Mouse (Mus musculus) CH12.LX (cell line): Measurements from ENCODE around the gene Jph3. TPM values are rescaled to one million over a fixed set of nuclear protein-coding genes. Genes with fewer than 3 reads are reported as not detected.
A peak's percentile ranks its signal among the peaks of the same experiment; 100 is the strongest.

Experiments used
- DNase-seq: peaks from one replicate; pipeline ENCODE4 v3.0.0-alpha.2; 2013; ENCODE audit errors: extremely low read depth
- H3K27ac ChIP-seq: 2 replicates; pipeline ENCODE4 v1.5.1; 2012; ENCODE audit warnings: low read depth, mild to moderate bottlenecking, control low read depth, moderate library complexity; ENCODE audit not compliant: insufficient read depth
- H3K27me3 ChIP-seq: replicated peaks from 2 replicates; pipeline ENCODE3; 2012; ENCODE audit warnings: inconsistent platforms
- H3K36me3 ChIP-seq, 2 experiments: replicated peaks in 1 of 2; 2 replicates each; pipeline versions ENCODE3 to v1.6.1; 2012; ENCODE audit warnings: inconsistent platforms in 1 of 2, low read length in 1 of 2, mild to moderate bottlenecking in 1 of 2, mixed read lengths in 1 of 2, moderate library complexity in 1 of 2; ENCODE audit not compliant: control insufficient read depth in 1 of 2, insufficient read depth in 1 of 2
- H3K4me1 ChIP-seq, 2 experiments: 2 replicates each; pipeline ENCODE4 v1.6.1; 2012; ENCODE audit warnings: inconsistent platforms in 1 of 2, moderate library complexity in 1 of 2; ENCODE audit not compliant: insufficient read depth in 2 of 2, control insufficient read depth in 1 of 2
- H3K4me2 ChIP-seq: 2 replicates; pipeline ENCODE4 v1.6.1; 2012; ENCODE audit warnings: low read depth, mild to moderate bottlenecking, control low read depth; ENCODE audit not compliant: poor library complexity, insufficient read depth, severe bottlenecking
- H3K4me3 ChIP-seq, 3 experiments: fragments of 150-350 bp in 1 of 3; sonication (generic) in 1 of 3; replicated peaks in 1 of 3; 2 replicates each; pipeline versions ENCODE3 to v1.5.1; 2011 to 2012; ENCODE audit warnings: low read depth in 2 of 3, low read length in 2 of 3, mild to moderate bottlenecking in 2 of 3, moderate library complexity in 2 of 3, control low read depth in 1 of 3, improper control_type of control experiment in 1 of 3, inconsistent platforms in 1 of 3, mixed read lengths in 1 of 3; ENCODE audit not compliant: poor library complexity in 1 of 3
- H3K79me2 ChIP-seq: replicated peaks from 2 replicates; pipeline ENCODE4 v1.6.1; 2012; ENCODE audit warnings: mild to moderate bottlenecking, moderate library complexity; ENCODE audit not compliant: control insufficient read depth, poor library complexity, insufficient read depth, severe bottlenecking; ENCODE audit errors: extremely low read depth
- H3K9ac ChIP-seq: 2 replicates; pipeline ENCODE4 v1.6.1; 2012; ENCODE audit warnings: low read depth, mild to moderate bottlenecking, control low read depth, moderate library complexity; ENCODE audit not compliant: insufficient read depth
- H3K9me3 ChIP-seq: replicated peaks from 2 replicates; pipeline ENCODE3; 2012; ENCODE audit warnings: low read length, inconsistent platforms, mixed read lengths
- BHLHE40 ChIP-seq: IDR thresholded peaks from 2 replicates; pipeline ENCODE4 v1.6.1; 2011; ENCODE audit warnings: mild to moderate bottlenecking, low read depth, low read length, improper control_type of control experiment
- CTCF ChIP-seq, 2 experiments: IDR thresholded peaks in 1 of 2; conservative IDR thresholded peaks in 1 of 2; 2 replicates each; pipeline ENCODE4 v1.5.1; 2011 to 2012; ENCODE audit warnings: low read depth in 2 of 2, low read length in 2 of 2, improper control_type of control experiment in 1 of 2, inconsistent platforms in 1 of 2, mild to moderate bottlenecking in 1 of 2, moderate library complexity in 1 of 2
- ELF1 ChIP-seq: IDR thresholded peaks from 2 replicates; pipeline ENCODE4 v1.6.1; 2014; ENCODE audit warnings: low read depth, mild to moderate bottlenecking, inconsistent platforms, low read length, improper control_type of control experiment
- EP300 ChIP-seq: IDR thresholded peaks from 2 replicates; pipeline ENCODE4 v1.6.1; 2011; ENCODE audit warnings: low read length, improper control_type of control experiment
- ETS1 ChIP-seq: conservative IDR thresholded peaks from 2 replicates; pipeline ENCODE4 v1.6.1; 2012; ENCODE audit warnings: low read depth, mild to moderate bottlenecking, inconsistent platforms, low read length, improper control_type of control experiment, moderate library complexity
- GABPA ChIP-seq: IDR thresholded peaks from 2 replicates; pipeline ENCODE4 v1.6.1; 2012; ENCODE audit warnings: low read depth, low read length, improper control_type of control experiment, inconsistent platforms; ENCODE audit not compliant: insufficient replicate concordance
- IRF4 ChIP-seq: IDR thresholded peaks from 2 replicates; pipeline ENCODE4 v1.6.1; 2014; ENCODE audit warnings: low read depth, mild to moderate bottlenecking, inconsistent platforms, low read length, improper control_type of control experiment
- JUND ChIP-seq: conservative IDR thresholded peaks from 2 replicates; pipeline ENCODE4 v1.6.1; 2011; ENCODE audit warnings: low read depth, low read length, improper control_type of control experiment
- MAZ ChIP-seq: IDR thresholded peaks from 2 replicates; pipeline ENCODE4 v1.6.1; 2012; ENCODE audit warnings: low read depth, mild to moderate bottlenecking, inconsistent platforms, low read length, improper control_type of control experiment, moderate library complexity
- MEF2A ChIP-seq: IDR thresholded peaks from 2 replicates; pipeline ENCODE4 v1.6.1; 2014; ENCODE audit warnings: low read depth, mild to moderate bottlenecking, inconsistent platforms, low read length, improper control_type of control experiment, borderline replicate concordance
- MYC ChIP-seq: IDR thresholded peaks from 2 replicates; pipeline ENCODE4 v1.6.1; 2011; ENCODE audit warnings: low read depth, mild to moderate bottlenecking, improper control_type of control experiment, low read length
- NRF1 ChIP-seq: IDR thresholded peaks from 2 replicates; pipeline ENCODE4 v1.6.1; 2014; ENCODE audit warnings: low read depth, mild to moderate bottlenecking, inconsistent platforms, low read length, improper control_type of control experiment, moderate library complexity
- PAX5 ChIP-seq: IDR thresholded peaks from 2 replicates; pipeline ENCODE4 v1.6.1; 2012; ENCODE audit warnings: low read length, inconsistent platforms, mixed read lengths
- POLR2A ChIP-seq: IDR thresholded peaks from 2 replicates; pipeline ENCODE4 v1.6.1; 2011; ENCODE audit warnings: low read depth, mild to moderate bottlenecking, improper control_type of control experiment, low read length
- POLR2AphosphoS2 ChIP-seq: IDR thresholded peaks from 2 replicates; pipeline ENCODE4 v1.6.1; 2011; ENCODE audit warnings: low read depth, low read length, improper control_type of control experiment
- RAD21 ChIP-seq: IDR thresholded peaks from 2 replicates; pipeline ENCODE4 v1.6.1; 2011; ENCODE audit warnings: low read depth, mild to moderate bottlenecking, low read length, improper control_type of control experiment, moderate library complexity
- RCOR1 ChIP-seq: conservative IDR thresholded peaks from 2 replicates; pipeline ENCODE4 v1.6.1; 2012; ENCODE audit warnings: low read depth, mild to moderate bottlenecking, inconsistent platforms, low read length, improper control_type of control experiment
- SIN3A ChIP-seq: IDR thresholded peaks from 2 replicates; pipeline ENCODE4 v1.6.1; 2012; ENCODE audit warnings: low read length, improper control_type of control experiment, inconsistent platforms
- SMC3 ChIP-seq: IDR thresholded peaks from 2 replicates; pipeline ENCODE4 v1.6.1; 2011; ENCODE audit warnings: low read depth, low read length, improper control_type of control experiment
- TCF12 ChIP-seq: IDR thresholded peaks from 2 replicates; pipeline ENCODE4 v1.6.1; 2014; ENCODE audit warnings: low read depth, mild to moderate bottlenecking, inconsistent platforms, low read length, improper control_type of control experiment
- UBTF ChIP-seq: IDR thresholded peaks from 2 replicates; pipeline ENCODE4 v1.6.1; 2012; ENCODE audit warnings: low read depth, mild to moderate bottlenecking, inconsistent platforms, low read length, improper control_type of control experiment, moderate library complexity
- USF1 ChIP-seq: IDR thresholded peaks from 2 replicates; pipeline ENCODE4 v1.6.1; 2014; ENCODE audit warnings: low read depth, mild to moderate bottlenecking, inconsistent platforms, low read length, improper control_type of control experiment
- USF2 ChIP-seq: conservative IDR thresholded peaks from 2 replicates; pipeline ENCODE4 v1.6.1; 2011; ENCODE audit warnings: low read depth, low read length, improper control_type of control experiment
- ZC3H11A ChIP-seq: IDR thresholded peaks from 2 replicates; pipeline ENCODE4 v1.6.1; 2012; ENCODE audit warnings: low read depth, mild to moderate bottlenecking, inconsistent platforms, low read length, improper control_type of control experiment
- ZKSCAN1 ChIP-seq: IDR thresholded peaks from 2 replicates; pipeline ENCODE4 v1.6.1; 2012; ENCODE audit warnings: low read depth, inconsistent platforms, low read length, improper control_type of control experiment, borderline replicate concordance
- ZMIZ1 ChIP-seq: IDR thresholded peaks from 2 replicates; pipeline ENCODE4 v1.6.1; 2012; ENCODE audit warnings: low read depth, mild to moderate bottlenecking, inconsistent platforms, low read length, improper control_type of control experiment
- dilution Hi-C: fragments of 300-500 bp; cut with MboI; formaldehyde crosslinking; loops from 2 replicates; pipeline ENCODE4 v1.14.3; 2020; ENCODE audit warnings: low sequenced_read_pairs; ENCODE audit not compliant: extremely low pct_unique_long_range_greater_than_20kb, extremely low pct_ligation_motif_present
- in situ Hi-C: fragments of 300-500 bp; cut with MboI; formaldehyde crosslinking; loops from 3 replicates; pipeline ENCODE4 v1.14.3; 2019; ENCODE audit warnings: low sequenced_read_pairs, low pct_ligation_motif_present, low pct_unique_long_range_greater_than_20kb, mixed read lengths
- polyA plus RNA-seq: library from polyadenylated mRNA; unstranded; fragments of >175 nt; gene quantifications from 2 replicates; pipeline ENCODE4 v1.2.1, GENCODE M21; 2012; ENCODE audit warnings: low read depth; ENCODE audit not compliant: insufficient read length
- total RNA-seq, 2 experiments: library from RNA; depleted of rRNA; stranded (reverse); fragments of 300-350 nt in 1 of 2; fragments of >200 nt in 1 of 2; gene quantifications; 2 replicates each; pipeline ENCODE4 v1.2.3; 2012 to 2014

Gene Jph3
- total and polyA plus RNA-seq, 3 experiments = 0.21 TPM; not detected in 1

DNA sequence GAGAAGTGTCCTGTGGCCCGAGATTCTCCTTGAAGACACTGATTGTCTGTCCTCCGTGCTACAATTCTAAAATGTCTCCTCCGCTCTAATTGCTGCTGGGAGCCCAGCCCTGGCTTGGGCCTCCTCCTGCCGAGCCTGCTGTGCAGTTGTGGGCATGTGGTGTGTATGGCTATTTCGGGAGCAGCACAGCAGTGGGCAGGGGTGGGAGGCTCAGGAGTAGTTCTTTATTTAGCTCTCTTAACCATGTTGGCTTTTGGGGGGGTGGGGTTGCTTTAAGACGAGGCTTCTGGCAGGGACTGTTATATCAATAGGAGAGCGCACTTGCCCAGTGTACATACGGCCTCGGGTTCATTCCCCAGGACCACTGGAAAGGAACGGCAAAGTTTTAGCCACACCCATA, 57.1 kb downstream of the Jph3 start:
- H3K27me3 ChIP-seq = peaks cover 22% of the 10 kb centered on the region
- no peaks in the 10 kb centered on the region for H3K79me2 ChIP-seq
- H3K9me3 ChIP-seq = peaks cover 6% of the 10 kb centered on the region
- H3K4me3 ChIP-seq = no peak overlapping the region
- no peak for TF ChIP-seq POLR2A
- TF ChIP-seq MAZ = no peak
- no peak for TF ChIP-seq RAD21
- TF ChIP-seq USF1 = no peak
- TF ChIP-seq JUND = no peak
- no peak for TF ChIP-seq MYC
- TF ChIP-seq USF2 = no peak
- no peak for TF ChIP-seq ELF1
- TF ChIP-seq PAX5 = no peak
- no peak for TF ChIP-seq BHLHE40
- TF ChIP-seq MEF2A = no peak
- no peak for TF ChIP-seq SMC3
- TF ChIP-seq IRF4 = no peak
- TF ChIP-seq ZKSCAN1 = no peak
- TF ChIP-seq RCOR1 = no peak
- TF ChIP-seq, all 38 proteins: peak for 0
- in situ Hi-C loops (no loop called here), dilution Hi-C loops (no loop called here)
- no peak overlapping the region for H3K27ac ChIP-seq
- peaks cover 15 to 51% of the 10 kb centered on the region in 2 experiments for H3K4me1 ChIP-seq
- H3K9ac ChIP-seq = no peak overlapping the region
- H3K4me2 ChIP-seq = no peak overlapping the region
- peaks cover 0 to 18% of the 10 kb centered on the region in 2 experiments for H3K36me3 ChIP-seq
- DNase-seq = no peak

GRCm38 (mm10) chr8:121788786-121789185, 59.4 kb downstream of the Jph3 start:
- Histone ChIP-seq H3K27ac (peak overlapping the region; percentile 63; the same call in 1 of the 2 replicates), H3K9me3 (peaks cover 6% of the 10 kb centered on the region), H3K79me2 (no peaks in the 10 kb centered on the region), H3K9ac (no peak overlapping the region), H3K4me1 (peaks cover 21 to 73% of the 10 kb centered on the region in 2 experiments), H3K27me3 (peaks cover 3% of the 10 kb centered on the region), H3K36me3 (peaks cover 4 to 35% of the 10 kb centered on the region in 2 experiments), H3K4me2 (0 out of 2 replicates have a peak overlapping the region, but pooled peaks have one; percentile 4), H3K4me3 (peak overlapping the region in 1 of 3 experiments; percentile 6)
- dilution Hi-C loops = no loop called here
- TF ChIP-seq POLR2AphosphoS2 = no peak
- no peak for TF ChIP-seq UBTF
- TF ChIP-seq ZMIZ1 = 0 out of 2 replicates have a peak, but pooled peaks have one; percentile 26
- peak; percentile 76 for TF ChIP-seq ELF1
- TF ChIP-seq EP300 = peak; percentile 14; the same call in 1 of the 2 replicates
- TF ChIP-seq SIN3A = 0 out of 2 replicates have a peak, but pooled peaks have one; percentile 34
- no peak for TF ChIP-seq NRF1
- no peak for TF ChIP-seq ZC3H11A
- TF ChIP-seq POLR2A = peak; percentile 34; the same call in 1 of the 2 replicates
- TF ChIP-seq GABPA = no peak
- peak; percentile 37; the same call in 1 of the 2 replicates for TF ChIP-seq MEF2A
- TF ChIP-seq CTCF (conservative IDR thresholded peaks at IDR 0.05 in 1 of 2, IDR thresholded peaks at IDR 0.05 in 1 of 2; ENCODE audit: low read depth in 2 of 2, low read length in 2 of 2) = no peak
- TF ChIP-seq MYC = 0 out of 2 replicates have a peak, but pooled peaks have one; percentile 8
- peak; percentile 35; the same call in 1 of the 2 replicates for TF ChIP-seq ETS1
- TF ChIP-seq TCF12 = peak; percentile 34; the same call in 1 of the 2 replicates
- DNase-seq = peak; percentile 94
- in situ Hi-C loops = no loop called here
